Mouse (Mus musculus): ENCODE results near the gene Adora2b. TPM values are rescaled to one million over a fixed set of nuclear protein-coding genes. Genes with fewer than 3 reads are reported as not detected.
A peak's percentile ranks its signal among the peaks of the same experiment; 100 is the strongest.

Adora2b gene
- polyA plus RNA-seq, 1 experiment from 2014 or later, result 4.2 TPM

- 82% methylated on average over 2 of the region's 2 CpGs for WGBS
- TF ChIP-seq EP300 (optimal IDR thresholded peaks at IDR 0.05), result no peak
- no peak for TF ChIP-seq CTCF (IDR thresholded peaks at IDR 0.05; ENCODE audit: low read depth)
These were observed 45.3 kb downstream of the Adora2b start for GRCm38 (mm10) chr11:62294121-62294520.

GRCm38 (mm10) chr11:62298883-62299282 is 50.1 kb downstream of the Adora2b start:
- H3K4me3 ChIP-seq (ENCODE audit: low read depth, low read length), result no peak overlapping the region
- H3K9me3 ChIP-seq (ENCODE audit: control insufficient read depth, low read length), result no peaks in the 10 kb centered on the region
- no peak overlapping the region for H3K27ac ChIP-seq (replicated peaks)
- no peaks in the 10 kb centered on the region for H3K27me3 ChIP-seq (ENCODE audit: control insufficient read depth, insufficient read depth, low read length)
- TF ChIP-seq CTCF (IDR thresholded peaks at IDR 0.05; ENCODE audit: low read depth) (no peak), EP300 (optimal IDR thresholded peaks at IDR 0.05) (no peak)
- ATAC-seq (ENCODE audit: low FRiP score, low TSS enrichment) (no peak), DNase-seq (ENCODE audit: low spot score) (no peak)
- no peaks in the 10 kb centered on the region for H3K4me1 ChIP-seq (replicated peaks; ENCODE audit: control insufficient read depth, insufficient read depth)
- no peaks in the 10 kb centered on the region; the same call in 1 of the 2 replicates for H3K36me3 ChIP-seq (ENCODE audit: control insufficient read depth, insufficient read depth, low read length)
- no peak overlapping the region for H3K4me2 ChIP-seq (replicated peaks; ENCODE audit: low read depth)
- no peak overlapping the region for H3K9ac ChIP-seq (ENCODE audit: low read length)
- WGBS, result 86% methylated on average over 6 of the region's 6 CpGs

More at GRCm38 (mm10) chr11:62294121-62294520, 45.3 kb downstream of the Adora2b start:
- Histone ChIP-seq H3K27me3 (ENCODE audit: control insufficient read depth, insufficient read depth, low read length) (no peaks in the 10 kb centered on the region), H3K4me1 (replicated peaks; ENCODE audit: control insufficient read depth, insufficient read depth) (no peaks in the 10 kb centered on the region), H3K27ac (replicated peaks) (no peak overlapping the region), H3K4me2 (replicated peaks; ENCODE audit: low read depth) (no peak overlapping the region), H3K9ac (ENCODE audit: low read length) (no peak overlapping the region), H3K4me3 (ENCODE audit: low read depth, low read length) (no peak overlapping the region), H3K9me3 (ENCODE audit: control insufficient read depth, low read length) (no peaks in the 10 kb centered on the region), H3K36me3 (ENCODE audit: control insufficient read depth, insufficient read depth, low read length) (peaks cover 12% of the 10 kb centered on the region; the same call in 1 of the 2 replicates)
- no peak for DNase-seq (ENCODE audit: low spot score)
- ATAC-seq (ENCODE audit: low FRiP score, low TSS enrichment), result peak; percentile 42; the same call in 1 of the 2 replicates

- Histone ChIP-seq H3K9ac (ENCODE audit: low read length) (no peak overlapping the region), H3K4me3 (ENCODE audit: low read depth, low read length) (no peak overlapping the region), H3K36me3 (ENCODE audit: control insufficient read depth, insufficient read depth, low read length) (0 out of 2 replicates have a peak, but pooled peaks cover 3% of the 10 kb centered on the region), H3K27ac (replicated peaks) (no peak overlapping the region), H3K4me2 (replicated peaks; ENCODE audit: low read depth) (no peak overlapping the region), H3K27me3 (ENCODE audit: control insufficient read depth, insufficient read depth, low read length) (no peaks in the 10 kb centered on the region), H3K9me3 (ENCODE audit: control insufficient read depth, low read length) (no peaks in the 10 kb centered on the region), H3K4me1 (replicated peaks; ENCODE audit: control insufficient read depth, insufficient read depth) (no peaks in the 10 kb centered on the region)
- TF ChIP-seq CTCF (IDR thresholded peaks at IDR 0.05; ENCODE audit: low read depth), result no peak
- TF ChIP-seq EP300 (optimal IDR thresholded peaks at IDR 0.05), result no peak
- WGBS, result 86% methylated on average over 2 of the region's 2 CpGs
- no peak for DNase-seq (ENCODE audit: low spot score)
- no peak for ATAC-seq (ENCODE audit: low FRiP score, low TSS enrichment)
These were observed 57.1 kb downstream of the Adora2b start for GRCm38 (mm10) chr11:62305866-62306265.

- ATAC-seq (ENCODE audit: low FRiP score, low TSS enrichment) (peak; percentile 42; the same call in 1 of the 2 replicates), DNase-seq (ENCODE audit: low spot score) (no peak)
- Histone ChIP-seq H3K9me3 (ENCODE audit: control insufficient read depth, low read length) (no peaks in the 10 kb centered on the region), H3K4me3 (ENCODE audit: low read depth, low read length) (no peak overlapping the region), H3K4me1 (replicated peaks; ENCODE audit: control insufficient read depth, insufficient read depth) (no peaks in the 10 kb centered on the region), H3K36me3 (ENCODE audit: control insufficient read depth, insufficient read depth, low read length) (peaks cover 7% of the 10 kb centered on the region; the same call in 1 of the 2 replicates), H3K27me3 (ENCODE audit: control insufficient read depth, insufficient read depth, low read length) (no peaks in the 10 kb centered on the region), H3K4me2 (replicated peaks; ENCODE audit: low read depth) (no peak overlapping the region), H3K27ac (replicated peaks) (no peak overlapping the region), H3K9ac (ENCODE audit: low read length) (no peak overlapping the region)
- TF ChIP-seq EP300 (optimal IDR thresholded peaks at IDR 0.05) (no peak), CTCF (IDR thresholded peaks at IDR 0.05; ENCODE audit: low read depth) (no peak)
- WGBS, result 83% methylated on average over 2 of the region's 2 CpGs
These were observed 60.5 kb downstream of the Adora2b start for GRCm38 (mm10) chr11:62309296-62309695.

- H3K4me2 ChIP-seq (replicated peaks; ENCODE audit: low read depth), result no peak overlapping the region
- H3K9ac ChIP-seq (ENCODE audit: low read length), result no peak overlapping the region
- no peaks in the 10 kb centered on the region for H3K9me3 ChIP-seq (ENCODE audit: control insufficient read depth, low read length)
- no peak overlapping the region for H3K4me3 ChIP-seq (ENCODE audit: low read depth, low read length)
- H3K27ac ChIP-seq (replicated peaks), result no peak overlapping the region
- peaks cover 16% of the 10 kb centered on the region for H3K36me3 ChIP-seq (ENCODE audit: control insufficient read depth, insufficient read depth, low read length)
- H3K4me1 ChIP-seq (replicated peaks; ENCODE audit: control insufficient read depth, insufficient read depth), result no peaks in the 10 kb centered on the region
- DNase-seq (ENCODE audit: low spot score) (no peak), ATAC-seq (ENCODE audit: low FRiP score, low TSS enrichment) (no peak)
- no peaks in the 10 kb centered on the region for H3K27me3 ChIP-seq (ENCODE audit: control insufficient read depth, insufficient read depth, low read length)
- no peak for TF ChIP-seq EP300 (optimal IDR thresholded peaks at IDR 0.05)
- TF ChIP-seq CTCF (IDR thresholded peaks at IDR 0.05; ENCODE audit: low read depth), result no peak
- WGBS, result 93% methylated on average over 5 of the region's 5 CpGs
These were observed 66.2 kb downstream of the Adora2b start for GRCm38 (mm10) chr11:62314984-62315383.

Other genes with a start within 250 kb of the Adora2b start
- 23.4 and 25.1 TPM in 2 replicates for gene Zswim7, start 32.4 kb downstream of the Adora2b start, polyA plus RNA-seq (2015; fragmentation: Nextera tagmentation; extraction: Ambion mirVana)
- 12.2 and 12.7 TPM in 2 replicates for gene Ttc19, start 32.5 kb downstream of the Adora2b start, polyA plus RNA-seq (2015; fragmentation: Nextera tagmentation; extraction: Ambion mirVana)
- gene Pigl, start 209.5 kb downstream of the Adora2b start, polyA plus RNA-seq (2015; fragmentation: Nextera tagmentation; extraction: Ambion mirVana), result 5.6 and 5.8 TPM in 2 replicates
- gene Ncor1, start 209.6 kb downstream of the Adora2b start, polyA plus RNA-seq (2015; fragmentation: Nextera tagmentation; extraction: Ambion mirVana), result 82.2 and 84.6 TPM in 2 replicates

All from stomach, postnatal 0 days (tissue).